ENCODE assay signal across 16 mouse cellular contexts in the genomic region with DNA sequence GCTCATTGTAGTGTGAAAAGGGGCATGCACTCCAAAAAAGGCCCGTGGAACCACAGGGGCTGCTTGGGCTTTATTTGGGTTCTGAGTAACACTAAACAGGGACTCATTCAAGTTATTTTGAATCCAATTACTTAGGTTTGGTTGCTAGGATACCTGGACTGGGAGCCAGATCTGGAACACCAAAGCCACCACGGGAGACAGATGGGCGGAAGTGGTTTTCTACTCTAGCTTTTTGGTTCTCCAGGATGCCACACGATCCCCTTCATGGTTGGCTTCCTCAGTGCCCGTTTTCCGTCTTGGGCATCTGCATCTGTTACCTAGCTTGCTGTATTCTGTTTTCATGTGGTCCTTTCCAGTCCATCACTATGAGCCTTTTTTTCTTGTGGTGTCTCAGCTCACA. TPM values are rescaled to one million over a fixed set of nuclear protein-coding genes. Genes with fewer than 3 reads are reported as not detected.
DNase-seq lines count a peak whose midpoint lies in the region; ATAC-seq and TF ChIP-seq lines count a peak whose summit lies in the region.
"Had no signal": no experiment of that assay in that cellular context is flagged by ENCODE, and none has a peak within 500 bp of the region (broad histone marks: within the 10 kb centered on the region; RNA-seq: fewer than 3 reads in every experiment).

No protein-coding gene starts in this region.

- peaks cover 22% of the 10 kb centered on the region for H3K4me1 ChIP-seq in hindbrain, embryonic 16.5 days (ENCODE audit: control insufficient read depth, insufficient read depth, low read depth, low read length)
- no peaks in the 10 kb centered on the region for H3K4me1 ChIP-seq in hindbrain, embryonic 11.5 days (replicated peaks; ENCODE audit: control insufficient read depth, insufficient read depth, low read length)
- peaks cover 47% of the 10 kb centered on the region for H3K4me1 ChIP-seq in cerebellum, adult 2 months (ENCODE audit: control insufficient read depth, insufficient read depth, low read length)

- TF ChIP-seq POLR2A in cerebellum, adult 2 months (IDR thresholded peaks at IDR 0.05; ENCODE audit: borderline replicate concordance, insufficient read depth, low read length), result no peak

- H3K36me3 ChIP-seq in hindbrain, embryonic 16.5 days (ENCODE audit: control insufficient read depth, insufficient read depth, low read length), result no peaks in the 10 kb centered on the region
- no peaks in the 10 kb centered on the region for H3K36me3 ChIP-seq in hindbrain, embryonic 11.5 days (ENCODE audit: control insufficient read depth, insufficient read depth, low read length)
- H3K36me3 ChIP-seq: embryonic facial prominence, embryonic 12.5 days; heart, embryonic 13.5 days; limb, embryonic 12.5 days; midbrain, embryonic 12.5 days had no signal

- no peak for DNase-seq in hindbrain, embryonic 11.5 days (ENCODE audit: low spot score)
- DNase-seq in cerebellum, adult 2 months, result peak; percentile 66 to 84
- DNase-seq in layer of hippocampus, postnatal 14 days (ENCODE audit: low spot score in 2 of 2), result peak; percentile 52 to 72
- DNase-seq in right cerebral cortex, postnatal 36 days (ENCODE audit: low spot score in 2 of 2), result peak; percentile 42 to 53
- DNase-seq in adrenal gland, postnatal 4 days (ENCODE audit: low spot score in 2 of 2), result no peak
- DNase-seq in kidney, adult 18-20 months, result no peak
- no peak for DNase-seq in lung, postnatal 4 days
- DNase-seq: spleen, adult 18-20 months had no signal

- H3K9me3 ChIP-seq in hindbrain, embryonic 16.5 days (ENCODE audit: control insufficient read depth, low read length), result no peaks in the 10 kb centered on the region
- H3K9me3 ChIP-seq in hindbrain, embryonic 11.5 days (ENCODE audit: control insufficient read depth, low read length), result no peaks in the 10 kb centered on the region
- H3K9me3 ChIP-seq: embryonic facial prominence, embryonic 12.5 days; heart, embryonic 13.5 days; limb, embryonic 12.5 days; midbrain, embryonic 12.5 days had no signal

- no peak for TF ChIP-seq CTCF in cerebellum, adult 2 months (IDR thresholded peaks at IDR 0.05; ENCODE audit: borderline replicate concordance, insufficient read depth, low read depth, low read length)

- no peak overlapping the region for H3K9ac ChIP-seq in hindbrain, embryonic 16.5 days (ENCODE audit: low read depth, low read length)
- H3K9ac ChIP-seq in hindbrain, embryonic 11.5 days (ENCODE audit: low read depth, low read length), result no peak overlapping the region
- H3K9ac ChIP-seq: embryonic facial prominence, embryonic 12.5 days; heart, embryonic 13.5 days; hindbrain, embryonic 14.5 days; limb, embryonic 12.5 days; midbrain, embryonic 12.5 days had no signal

- H3K27me3 ChIP-seq in hindbrain, embryonic 16.5 days (replicated peaks; ENCODE audit: control insufficient read depth, insufficient read depth, low read length), result no peaks in the 10 kb centered on the region
- H3K27me3 ChIP-seq in hindbrain, embryonic 11.5 days (ENCODE audit: control insufficient read depth, insufficient read depth, low read length), result no peaks in the 10 kb centered on the region
- H3K27me3 ChIP-seq in cerebellum, adult 2 months (ENCODE audit: control insufficient read depth, insufficient read depth, low read length), result no peaks in the 10 kb centered on the region
- H3K27me3 ChIP-seq: embryonic facial prominence, embryonic 12.5 days; heart, embryonic 13.5 days; limb, embryonic 12.5 days; midbrain, embryonic 12.5 days had no signal

- H3K27ac ChIP-seq in hindbrain, embryonic 16.5 days (ENCODE audit: low read depth, low read length), result peak overlapping the region; percentile 39; the same call in 1 of the 2 replicates
- no peak overlapping the region for H3K27ac ChIP-seq in hindbrain, embryonic 11.5 days (ENCODE audit: low read depth, low read length)
- peak overlapping the region; percentile 77 for H3K27ac ChIP-seq in cerebellum, adult 2 months (ENCODE audit: insufficient read depth, low read length)
- H3K27ac ChIP-seq: embryonic facial prominence, embryonic 12.5 days; heart, embryonic 13.5 days; hindbrain, embryonic 14.5 days; kidney, postnatal 0 days; limb, embryonic 12.5 days; midbrain, embryonic 12.5 days had no signal

- ATAC-seq in hindbrain, embryonic 16.5 days, result no peak
- no peak for ATAC-seq in hindbrain, embryonic 11.5 days (ENCODE audit: low FRiP score)
- ATAC-seq: CD4-positive, CD25-positive, alpha-beta regulatory T cell, adult 4 months had no signal

- H3K4me2 ChIP-seq in hindbrain, embryonic 16.5 days (ENCODE audit: low read length), result no peak overlapping the region
- no peak overlapping the region for H3K4me2 ChIP-seq in hindbrain, embryonic 11.5 days (replicated peaks; ENCODE audit: low read depth, low read length)
- H3K4me2 ChIP-seq: embryonic facial prominence, embryonic 12.5 days; heart, embryonic 13.5 days; hindbrain, embryonic 14.5 days; limb, embryonic 12.5 days; midbrain, embryonic 12.5 days had no signal

- WGBS in hindbrain, embryonic 16.5 days, result 33% methylated on average over 6 of the region's 6 CpGs
- 82% methylated on average over 6 of the region's 6 CpGs for WGBS in hindbrain, embryonic 11.5 days
- WGBS in cerebellum, adult 2 months, result 7% methylated on average over 6 of the region's 6 CpGs

- H3K4me3 ChIP-seq in hindbrain, embryonic 16.5 days (ENCODE audit: low read length), result no peak overlapping the region
- H3K4me3 ChIP-seq in hindbrain, embryonic 11.5 days (ENCODE audit: low read depth, low read length), result no peak overlapping the region
- H3K4me3 ChIP-seq in cerebellum, adult 2 months (replicated peaks; ENCODE audit: insufficient read depth, low read depth, low read length), result no peak overlapping the region
- H3K4me3 ChIP-seq: embryonic facial prominence, embryonic 12.5 days; heart, embryonic 13.5 days; limb, embryonic 12.5 days; midbrain, embryonic 12.5 days had no signal

RNA-seq across cellular contexts. Expression of a gene that starts 30.1 kb away (rescaled TPM):
- polyA plus RNA-seq in hindbrain, embryonic 16.5 days (2015; fragmentation: Nextera tagmentation; extraction: Ambion mirVana), result 6.9 and 7.2 TPM in 2 replicates
- polyA plus RNA-seq in hindbrain, embryonic 11.5 days (2014; fragmentation: Nextera tagmentation; extraction: Ambion mirVana), result 6.3 and 8.5 TPM in 2 replicates
- polyA plus RNA-seq in cerebellum, adult 2 months (2012; rRNA removed), result 1.4 and 1.6 TPM in 2 replicates
- total RNA-seq in layer of hippocampus, postnatal 14 days (2021), result 1 to 10 TPM; 1.2 to 1.3 TPM
- total RNA-seq in adrenal gland, postnatal 4 days (2021), result under 1 TPM; 0.68 to 0.92 TPM
- polyA plus RNA-seq: CD4-positive, CD25-positive, alpha-beta regulatory T cell, adult 4 months had no signal

RNA-seq across cellular contexts. Expression of a gene that starts 30.9 kb away (rescaled TPM):
- 16.2 and 16.5 TPM in 2 replicates for polyA plus RNA-seq in hindbrain, embryonic 16.5 days (2015; fragmentation: Nextera tagmentation; extraction: Ambion mirVana)
- polyA plus RNA-seq in hindbrain, embryonic 11.5 days (2014; fragmentation: Nextera tagmentation; extraction: Ambion mirVana), result 12.8 and 14.8 TPM in 2 replicates
- 79.8 and 89.8 TPM in 2 replicates for polyA plus RNA-seq in cerebellum, adult 2 months (2012; rRNA removed)
- 10 to 100 TPM; 81.2 to 87.7 TPM for total RNA-seq in layer of hippocampus, postnatal 14 days (2021)
- total RNA-seq in adrenal gland, postnatal 4 days (2021), result 10 to 100 TPM; 10.8 to 13.4 TPM

Comparison
In these comparisons a context has a peak if more than half of its experiments do, and no peak if none do; other contexts are left out.
1. DNase-seq: peak in cerebellum, adult 2 months (2 of 2), layer of hippocampus, postnatal 14 days (2 of 2) and right cerebral cortex, postnatal 36 days (2 of 2); none in hindbrain, embryonic 11.5 days (single experiment), adrenal gland, postnatal 4 days (0 of 2), kidney, adult 18-20 months (single experiment) and lung, postnatal 4 days (0 of 2).